Mouse (Mus musculus) hindbrain, embryonic 14.5 days (tissue): ENCODE data around the gene Trdmt1. TPM values are rescaled to one million over a fixed set of nuclear protein-coding genes. Genes with fewer than 3 reads are reported as not detected.
A peak's percentile ranks its signal among the peaks of the same experiment; 100 is the strongest.

Experiments
- ATAC-seq: fragments of 200-750 bp; cut with Nextera tagmentation; 2 replicates; pipeline ENCODE4 v1.8.0; 2017; ENCODE audit warnings: moderate number of reproducible peaks, mild to moderate bottlenecking, moderate TSS enrichment, moderate library complexity; ENCODE audit not compliant: low FRiP score
- DNase-seq: peaks from one replicate; pipeline ENCODE4 v3.0.0-alpha.2; 2015; ENCODE audit warnings: low spot score
- H3K27ac ChIP-seq: fragments of 300-500 bp; sonication (generic); 2 replicates; pipeline ENCODE4 v1.5.1; 2014; ENCODE audit warnings: mild to moderate bottlenecking, moderate library complexity
- H3K27me3 ChIP-seq: fragments of 300-500 bp; sonication (generic); 2 replicates; pipeline ENCODE4 v1.6.1; 2014; ENCODE audit warnings: mild to moderate bottlenecking, low read length, mixed read lengths; ENCODE audit not compliant: control insufficient read depth, insufficient read depth
- H3K36me3 ChIP-seq: fragments of 300-500 bp; sonication (generic); replicated peaks from 2 replicates; pipeline ENCODE4 v1.6.1; 2014; ENCODE audit not compliant: control insufficient read depth, insufficient read depth
- H3K4me1 ChIP-seq: fragments of 300-500 bp; sonication (generic); replicated peaks from 2 replicates; pipeline ENCODE4 v1.6.1; 2014; ENCODE audit warnings: antibody characterized with exemption, low read length, mixed read lengths; ENCODE audit not compliant: control insufficient read depth, insufficient read depth
- H3K4me2 ChIP-seq: fragments of 300-500 bp; sonication (generic); replicated peaks from 2 replicates; pipeline ENCODE4 v1.6.1; 2014; ENCODE audit warnings: mild to moderate bottlenecking, moderate library complexity
- H3K4me3 ChIP-seq: fragments of 300-500 bp; sonication (generic); replicated peaks from 2 replicates; pipeline ENCODE4 v1.5.1; 2014; ENCODE audit warnings: mild to moderate bottlenecking, low read length
- H3K9ac ChIP-seq: fragments of 300-500 bp; sonication (generic); 2 replicates; pipeline ENCODE4 v1.6.1; 2014
- H3K9me3 ChIP-seq: fragments of 300-500 bp; sonication (generic); 2 replicates; pipeline ENCODE4 v1.6.1; 2016; ENCODE audit warnings: low read length; ENCODE audit not compliant: control insufficient read depth
- WGBS: fragments of 180-500 bp; shearing (Covaris S2); extraction: QIAGEN DNeasy Blood & Tissue Kit; methylation state at CpG from one replicate; pipeline ENCODE4 v1.1.7; 2014; 5-methylcytosine and 5-hydroxymethylcytosine counted together
- polyA plus RNA-seq: library from polyadenylated mRNA; unstranded; fragments of >200 nt; fragmentation: Nextera tagmentation; extraction: Ambion mirVana; gene quantifications from 2 replicates; pipeline ENCODE4 v1.2.1, GENCODE M21; 2014

Gene Trdmt1
- polyA plus RNA-seq, 1 experiment from 2014 or later, result 11.7 TPM

- no peak overlapping the region for H3K27ac ChIP-seq
- no peaks in the 10 kb centered on the region for H3K27me3 ChIP-seq
- H3K4me2 ChIP-seq, result no peak overlapping the region
- H3K36me3 ChIP-seq, result no peaks in the 10 kb centered on the region
- H3K9me3 ChIP-seq, result no peaks in the 10 kb centered on the region
- no peak overlapping the region for H3K4me3 ChIP-seq
- H3K4me1 ChIP-seq, result no peaks in the 10 kb centered on the region
- DNase-seq (no peak), ATAC-seq (no peak)
- WGBS, result 83% methylated on average over 5 of the region's 5 CpGs
- no peak overlapping the region for H3K9ac ChIP-seq
Observed at GRCm38 (mm10) chr2:13559729-13560128, 15.3 kb upstream of the Trdmt1 start.

DNA sequence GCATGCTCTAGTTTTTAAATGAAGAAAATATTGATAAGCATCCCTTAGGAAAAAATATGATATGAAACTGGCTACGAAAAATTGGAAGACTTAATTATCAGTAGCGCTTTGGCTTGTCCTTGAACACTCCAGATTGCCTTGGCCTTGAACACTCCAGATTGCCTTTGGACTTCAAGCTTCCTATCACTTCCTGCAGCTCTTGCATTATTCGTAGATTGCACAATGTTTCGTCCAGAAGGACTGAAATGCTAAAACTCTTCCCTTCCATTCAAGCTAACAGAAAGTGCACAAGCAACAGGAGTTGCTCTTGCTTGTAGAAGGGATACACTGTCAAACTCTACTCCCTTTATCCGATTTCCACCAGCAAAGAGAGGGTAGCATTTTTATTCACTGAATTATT, 14.8 kb upstream of the Trdmt1 start:
- Histone ChIP-seq H3K4me1 (no peaks in the 10 kb centered on the region), H3K27ac (no peak overlapping the region), H3K27me3 (no peaks in the 10 kb centered on the region), H3K9ac (no peak overlapping the region), H3K9me3 (no peaks in the 10 kb centered on the region), H3K36me3 (no peaks in the 10 kb centered on the region), H3K4me3 (no peak overlapping the region), H3K4me2 (no peak overlapping the region)
- no peak for DNase-seq
- 91% methylated on average over 5 of the region's 5 CpGs for WGBS
- no peak for ATAC-seq

DNA sequence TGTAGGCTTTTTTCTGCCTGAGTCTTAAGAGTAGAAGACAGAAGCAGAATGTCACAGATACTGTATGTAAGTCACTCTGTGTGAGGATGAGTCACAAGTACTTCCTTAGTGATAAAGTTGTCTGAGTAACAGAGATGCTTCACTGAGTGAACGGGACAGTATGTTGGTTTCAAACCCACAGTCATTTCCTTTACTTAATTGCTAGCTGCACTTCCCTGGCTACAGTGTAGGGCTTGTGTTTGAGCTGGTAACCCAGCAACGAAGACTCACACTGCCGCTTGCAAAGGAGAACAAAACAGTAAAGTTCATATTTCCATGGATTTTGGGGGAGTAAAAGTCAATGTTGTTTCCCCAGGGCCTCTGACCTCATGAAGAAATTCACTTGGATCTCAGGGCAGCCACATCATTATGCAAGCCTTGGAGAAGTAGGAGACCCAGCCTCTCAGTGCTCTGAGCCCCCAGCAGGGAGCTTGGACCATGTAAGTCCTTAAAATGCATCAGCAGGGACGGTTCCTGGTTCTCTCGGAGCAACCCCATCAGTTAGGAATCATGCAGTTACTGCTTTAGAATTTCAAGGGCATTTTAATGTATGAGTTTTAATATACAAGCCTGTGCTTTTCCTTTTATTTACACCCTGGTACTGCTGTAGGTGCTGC, 14.3 kb upstream of the Trdmt1 start:
- no peaks in the 10 kb centered on the region for H3K9me3 ChIP-seq
- ATAC-seq (no peak; the same call in 1 of the 2 replicates), DNase-seq (no peak)
- no peak overlapping the region for H3K9ac ChIP-seq
- WGBS, result 40% methylated on average over 5 of the region's 5 CpGs
- H3K27me3 ChIP-seq, result no peaks in the 10 kb centered on the region
- H3K36me3 ChIP-seq, result no peaks in the 10 kb centered on the region
- no peak overlapping the region for H3K27ac ChIP-seq
- no peak overlapping the region for H3K4me2 ChIP-seq
- H3K4me1 ChIP-seq, result no peaks in the 10 kb centered on the region
- H3K4me3 ChIP-seq, result no peak overlapping the region

GRCm38 (mm10) chr2:13557145-13558030, 12.9 kb upstream of the Trdmt1 start:
- 85% methylated on average over 9 of the region's 9 CpGs for WGBS
- Histone ChIP-seq H3K36me3 (no peaks in the 10 kb centered on the region), H3K4me3 (no peak overlapping the region), H3K4me2 (no peak overlapping the region), H3K27ac (no peak overlapping the region), H3K9ac (no peak overlapping the region), H3K9me3 (no peaks in the 10 kb centered on the region), H3K27me3 (no peaks in the 10 kb centered on the region), H3K4me1 (no peaks in the 10 kb centered on the region)
- DNase-seq, result no peak
- ATAC-seq, result no peak

DNA sequence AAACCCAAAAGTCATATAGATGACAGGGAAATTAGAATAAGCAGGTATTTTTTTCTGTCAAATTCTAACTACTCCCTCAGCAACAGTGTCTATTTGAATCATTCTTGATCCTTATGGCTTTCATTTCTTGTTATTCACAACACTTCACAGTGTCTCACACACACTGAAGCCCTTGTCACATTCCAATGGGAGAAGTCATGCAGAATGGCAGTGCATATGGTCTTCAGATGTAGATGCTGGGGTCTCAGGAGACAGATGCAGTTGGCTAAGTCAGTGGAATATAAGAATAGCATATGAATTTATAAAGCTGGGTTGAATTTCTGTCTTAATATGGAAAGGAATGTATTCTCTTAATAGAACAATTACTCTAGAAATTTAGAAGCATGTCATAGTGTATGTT, 11.8 kb upstream of the Trdmt1 start:
- no peak for ATAC-seq
- H3K4me1 ChIP-seq, result no peaks in the 10 kb centered on the region
- H3K27ac ChIP-seq, result no peak overlapping the region
- DNase-seq, result no peak
- H3K9ac ChIP-seq, result no peak overlapping the region
- H3K4me3 ChIP-seq, result no peak overlapping the region
- H3K9me3 ChIP-seq, result no peaks in the 10 kb centered on the region
- no peaks in the 10 kb centered on the region for H3K36me3 ChIP-seq
- H3K27me3 ChIP-seq, result no peaks in the 10 kb centered on the region
- no peak overlapping the region for H3K4me2 ChIP-seq

GRCm38 (mm10) chr2:13553966-13554365, 9.5 kb upstream of the Trdmt1 start:
- no peaks in the 10 kb centered on the region for H3K9me3 ChIP-seq
- H3K4me2 ChIP-seq, result no peak overlapping the region
- H3K4me1 ChIP-seq, result no peaks in the 10 kb centered on the region
- H3K27ac ChIP-seq, result no peak overlapping the region
- 47% methylated on average over 2 of the region's 2 CpGs for WGBS
- no peaks in the 10 kb centered on the region for H3K36me3 ChIP-seq
- ATAC-seq (no peak), DNase-seq (no peak)
- no peaks in the 10 kb centered on the region for H3K27me3 ChIP-seq
- H3K4me3 ChIP-seq, result no peak overlapping the region
- no peak overlapping the region for H3K9ac ChIP-seq

GRCm38 (mm10) chr2:13548749-13549148, 4.3 kb upstream of the Trdmt1 start:
- DNase-seq, result no peak

DNA sequence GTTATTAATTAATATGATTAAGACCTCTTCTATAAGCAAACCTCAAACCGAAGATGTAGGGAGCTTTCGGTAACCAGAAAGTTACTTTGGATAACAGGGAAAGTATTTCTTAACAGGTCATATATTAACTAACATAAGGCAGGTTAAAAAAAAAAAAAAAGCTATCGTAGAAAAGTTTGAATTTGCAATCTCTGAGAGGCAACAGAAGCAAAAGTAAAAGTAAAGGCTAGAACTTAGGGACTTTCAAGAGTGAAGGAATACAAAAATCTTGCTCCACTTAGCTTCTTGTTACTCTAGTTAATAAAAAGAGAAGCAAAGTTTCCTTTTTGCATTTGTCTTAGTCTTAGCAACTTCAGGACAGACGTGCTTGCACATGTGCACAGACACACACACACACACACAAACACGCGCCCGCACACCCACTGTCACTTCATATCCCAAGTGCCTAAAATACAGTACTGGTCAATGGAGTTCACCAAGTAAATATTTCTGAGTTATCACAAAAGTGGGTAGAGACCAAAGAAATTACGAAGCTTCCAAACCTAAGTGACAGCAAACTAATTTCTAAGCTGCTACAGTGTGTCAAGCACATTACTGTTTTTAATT, 846 bp downstream of the Trdmt1 start:
- no peaks in the 10 kb centered on the region for H3K36me3 ChIP-seq
- 41% methylated on average over 8 of the region's 8 CpGs for WGBS
- ATAC-seq (no peak; the same call in 1 of the 2 replicates), DNase-seq (no peak)
- peak overlapping the region; percentile 77 for H3K9ac ChIP-seq
- H3K27ac ChIP-seq, result peak overlapping the region; percentile 86
- peak overlapping the region; percentile 56 for H3K4me3 ChIP-seq
- H3K4me2 ChIP-seq, result peak overlapping the region; percentile 48
- H3K27me3 ChIP-seq, result no peaks in the 10 kb centered on the region
- H3K4me1 ChIP-seq, result no peaks in the 10 kb centered on the region
- no peaks in the 10 kb centered on the region for H3K9me3 ChIP-seq

More at GRCm38 (mm10) chr2:13548749-13549148, 4.3 kb upstream of the Trdmt1 start:
- no peaks in the 10 kb centered on the region for H3K9me3 ChIP-seq
- H3K4me2 ChIP-seq, result no peak overlapping the region
- H3K4me3 ChIP-seq, result no peak overlapping the region
- no peaks in the 10 kb centered on the region for H3K4me1 ChIP-seq
- no peaks in the 10 kb centered on the region for H3K36me3 ChIP-seq
- WGBS, result 66% methylated on average over 3 of the region's 3 CpGs
- no peaks in the 10 kb centered on the region for H3K27me3 ChIP-seq
- no peak for ATAC-seq
- H3K27ac ChIP-seq, result no peak overlapping the region
- no peak overlapping the region for H3K9ac ChIP-seq

GRCm38 (mm10) chr2:13539860-13540259, 4.6 kb downstream of the Trdmt1 start:
- Histone ChIP-seq H3K36me3 (no peaks in the 10 kb centered on the region), H3K9me3 (no peaks in the 10 kb centered on the region), H3K9ac (no peak overlapping the region), H3K4me3 (no peak overlapping the region), H3K4me2 (no peak overlapping the region), H3K27ac (no peak overlapping the region), H3K4me1 (peaks cover 4% of the 10 kb centered on the region; the same call in 1 of the 2 replicates), H3K27me3 (no peaks in the 10 kb centered on the region)
- no peak for ATAC-seq
- 86% methylated on average over 1 of the region's 1 CpGs for WGBS
- DNase-seq, result no peak
